Mouse (Mus musculus) adipocyte (in vitro differentiated cells): ENCODE results near the gene Selplg.
"Not testable (repeated sequence)": the region's sequence is repeated elsewhere in the genome, so short reads cannot be mapped to it uniquely, and the experiment has no call there.

Experiments
- DNase-seq: peaks from one replicate; pipeline ENCODE4 v3.0.0-alpha.2; 2016; ENCODE audit warnings: low spot score

Selplg gene

GRCm38 (mm10) chr5:113825558-113825957 is 6.9 kb downstream of the Selplg start:
- no peak for DNase-seq

- no peak for DNase-seq
Observed at GRCm38 (mm10) chr5:113824228-113824627, 8.2 kb downstream of the Selplg start.

- DNase-seq: no peak
Observed at GRCm38 (mm10) chr5:113818572-113818971, 13.9 kb downstream of the Selplg start.

- peak; percentile 83 for DNase-seq
Observed at GRCm38 (mm10) chr5:113815638-113816152, 16.7 kb downstream of the Selplg start.

- no peak for DNase-seq
Observed at GRCm38 (mm10) chr5:113815041-113815389, 17.4 kb downstream of the Selplg start.

GRCm38 (mm10) chr5:113814111-113815040 is 18.1 kb downstream of the Selplg start:
- no peak for DNase-seq

- DNase-seq: no peak
Observed at GRCm38 (mm10) chr5:113813608-113814007, 18.8 kb downstream of the Selplg start.

- DNase-seq: no peak
Observed at GRCm38 (mm10) chr5:113812638-113813037, 19.8 kb downstream of the Selplg start.

GRCm38 (mm10) chr5:113811824-113812420 is 20.5 kb downstream of the Selplg start:
- DNase-seq: not testable (repeated sequence)

- no peak for DNase-seq
Observed at GRCm38 (mm10) chr5:113810111-113810510, 22.3 kb downstream of the Selplg start.

GRCm38 (mm10) chr5:113808177-113808576 is 24.3 kb downstream of the Selplg start:
- DNase-seq: peak; percentile 41

GRCm38 (mm10) chr5:113807712-113808111 is 24.7 kb downstream of the Selplg start:
- no peak for DNase-seq

- DNase-seq: no peak
Observed at GRCm38 (mm10) chr5:113806414-113806813, 26.0 kb downstream of the Selplg start.

GRCm38 (mm10) chr5:113805301-113805700 is 27.1 kb downstream of the Selplg start:
- DNase-seq: no peak

GRCm38 (mm10) chr5:113804395-113804966 is 28.0 kb downstream of the Selplg start:
- DNase-seq: no peak

- DNase-seq: peak; percentile 67
Observed at GRCm38 (mm10) chr5:113800280-113800679, 32.2 kb downstream of the Selplg start, which contains the start of gene Tmem119. Tmem119 (minus strand) TSS chr5:113800516.

- no peak for DNase-seq
Observed at GRCm38 (mm10) chr5:113799691-113800090, 32.8 kb downstream of the Selplg start.

- DNase-seq: no peak
Observed at GRCm38 (mm10) chr5:113798525-113798924, 33.9 kb downstream of the Selplg start.

- no peak for DNase-seq
Observed at GRCm38 (mm10) chr5:113797149-113797882, 35.1 kb downstream of the Selplg start.

GRCm38 (mm10) chr5:113796401-113797148 is 35.9 kb downstream of the Selplg start:
- DNase-seq: no peak
